Comparison of ENCODE assay signal across 17 mouse cellular contexts in genomic region chr13:79277313-79277712, GRCm38 (mm10).
DNase-seq lines count a peak whose midpoint lies in the region; ATAC-seq lines count a peak whose summit lies in the region.
"Had no signal": no experiment of that assay in that cellular context is flagged by ENCODE, and none has a peak within 500 bp of the region (broad histone marks: within the 10 kb centered on the region; RNA-seq: fewer than 3 reads in every experiment).

No protein-coding gene starts in this region.

- WGBS in forebrain, embryonic 14.5 days = 17% methylated on average over 7 of the region's 7 CpGs
- 39% methylated on average over 7 of the region's 7 CpGs for WGBS in hindbrain, embryonic 13.5 days
- 23% methylated on average over 7 of the region's 7 CpGs for WGBS in midbrain, embryonic 13.5 days

- ATAC-seq in forebrain, embryonic 14.5 days = peak; percentile 57
- ATAC-seq in hindbrain, embryonic 13.5 days (ENCODE audit: low FRiP score) = peak; percentile 46
- ATAC-seq in midbrain, embryonic 13.5 days = no peak; the same call in 1 of the 2 replicates
- ATAC-seq in megakaryocyte progenitor cell, adult 5-6 weeks (replicated peaks; ENCODE audit: poor library complexity) = no peak
- ATAC-seq in megakaryocyte, adult 5-6 weeks (ENCODE audit: poor library complexity, severe bottlenecking) = no peak

- H3K9me3 ChIP-seq in forebrain, embryonic 14.5 days (replicated peaks; ENCODE audit: control insufficient read depth, low read length) = no peaks in the 10 kb centered on the region
- H3K9me3 ChIP-seq in hindbrain, embryonic 13.5 days = no peaks in the 10 kb centered on the region
- H3K9me3 ChIP-seq in midbrain, embryonic 13.5 days = no peaks in the 10 kb centered on the region
- H3K9me3 ChIP-seq: embryonic facial prominence, embryonic 13.5 days; G1E; heart, embryonic 12.5 days; liver, embryonic 13.5 days had no signal

- DNase-seq in forebrain, embryonic 14.5 days (ENCODE audit: low spot score) = no peak
- DNase-seq in retina, postnatal 1 day = peak; percentile 45
- no peak for DNase-seq in right cerebral cortex, postnatal 10 days (ENCODE audit: low spot score in 2 of 2)
- DNase-seq: adrenal gland, adult 2 months; cerebellum, adult 2 months; kidney, adult 9 months; layer of hippocampus, postnatal 36 days; left cerebral cortex, postnatal 4 days; liver, embryonic 13.5 days; lung, postnatal 14 days had no signal

- no peak overlapping the region for H3K27ac ChIP-seq in forebrain, embryonic 14.5 days (ENCODE audit: low read depth, low read length)
- 0 out of 2 replicates have a peak overlapping the region, but pooled peaks have one; percentile 0 for H3K27ac ChIP-seq in hindbrain, embryonic 13.5 days
- peak overlapping the region; percentile 61 for H3K27ac ChIP-seq in midbrain, embryonic 13.5 days
- H3K27ac ChIP-seq: embryonic facial prominence, embryonic 13.5 days; liver, embryonic 13.5 days had no signal

- H3K36me3 ChIP-seq in forebrain, embryonic 14.5 days (ENCODE audit: control insufficient read depth, insufficient read depth, low read length) = no peaks in the 10 kb centered on the region
- H3K36me3 ChIP-seq in hindbrain, embryonic 13.5 days = no peaks in the 10 kb centered on the region
- no peaks in the 10 kb centered on the region for H3K36me3 ChIP-seq in midbrain, embryonic 13.5 days
- H3K36me3 ChIP-seq: embryonic facial prominence, embryonic 13.5 days; G1E; heart, embryonic 12.5 days; liver, embryonic 13.5 days had no signal

- H3K4me2 ChIP-seq in forebrain, embryonic 14.5 days (ENCODE audit: low read length) = peak overlapping the region; percentile 12
- H3K4me2 ChIP-seq in hindbrain, embryonic 13.5 days = peak overlapping the region; percentile 5; the same call in 1 of the 2 replicates
- H3K4me2 ChIP-seq in midbrain, embryonic 13.5 days (replicated peaks) = peak overlapping the region; percentile 34
- H3K4me2 ChIP-seq: embryonic facial prominence, embryonic 13.5 days; heart, embryonic 12.5 days; liver, embryonic 13.5 days had no signal

- H3K27me3 ChIP-seq in forebrain, embryonic 14.5 days (replicated peaks; ENCODE audit: control insufficient read depth, insufficient read depth, low read length) = no peaks in the 10 kb centered on the region
- no peaks in the 10 kb centered on the region for H3K27me3 ChIP-seq in hindbrain, embryonic 13.5 days
- H3K27me3 ChIP-seq in midbrain, embryonic 13.5 days = no peaks in the 10 kb centered on the region
- H3K27me3 ChIP-seq: embryonic facial prominence, embryonic 13.5 days; heart, embryonic 12.5 days; liver, embryonic 13.5 days had no signal

- peaks cover 10% of the 10 kb centered on the region for H3K4me1 ChIP-seq in forebrain, embryonic 14.5 days (ENCODE audit: control insufficient read depth, insufficient read depth, low read length)
- peaks cover 9% of the 10 kb centered on the region for H3K4me1 ChIP-seq in hindbrain, embryonic 13.5 days (replicated peaks)
- H3K4me1 ChIP-seq in midbrain, embryonic 13.5 days (replicated peaks) = peaks cover 12% of the 10 kb centered on the region
- H3K4me1 ChIP-seq: embryonic facial prominence, embryonic 13.5 days; heart, embryonic 12.5 days; liver, embryonic 13.5 days had no signal

- H3K9ac ChIP-seq in forebrain, embryonic 14.5 days (ENCODE audit: low read length) = 0 out of 2 replicates have a peak overlapping the region, but pooled peaks have one; percentile 35
- H3K9ac ChIP-seq in hindbrain, embryonic 13.5 days = no peak overlapping the region
- no peak overlapping the region for H3K9ac ChIP-seq in midbrain, embryonic 13.5 days (replicated peaks)
- H3K9ac ChIP-seq: embryonic facial prominence, embryonic 13.5 days; heart, embryonic 12.5 days; liver, embryonic 13.5 days had no signal

- no peak overlapping the region for H3K4me3 ChIP-seq in forebrain, embryonic 14.5 days (ENCODE audit: low read depth, low read length)
- no peak overlapping the region for H3K4me3 ChIP-seq in hindbrain, embryonic 13.5 days
- H3K4me3 ChIP-seq in midbrain, embryonic 13.5 days (replicated peaks) = 0 out of 2 replicates have a peak overlapping the region, but pooled peaks have one; percentile 1
- H3K4me3 ChIP-seq: embryonic facial prominence, embryonic 13.5 days; heart, embryonic 12.5 days; liver, embryonic 13.5 days had no signal

Comparison
In these comparisons a context has a peak if more than half of its experiments do, and no peak if none do; other contexts are left out.
1. ATAC-seq: peak in forebrain, embryonic 14.5 days (single experiment) and hindbrain, embryonic 13.5 days (single experiment); none in midbrain, embryonic 13.5 days (single experiment), megakaryocyte progenitor cell, adult 5-6 weeks (single experiment) and megakaryocyte, adult 5-6 weeks (single experiment).
2. Peak in every context shown above with its lines, with median percentiles within 50 percentile points of each other: H3K4me2 ChIP-seq.